Mouse (Mus musculus): Measurements from ENCODE around the gene Syt2. TPM values are rescaled to one million over a fixed set of nuclear protein-coding genes. Genes with fewer than 3 reads are reported as not detected.

Gene Syt2
- polyA plus RNA-seq, 1 experiment from 2014 or later: 1.0 TPM

- H3K4me2 ChIP-seq (replicated peaks): peak overlapping the region; percentile 12; the same call in 1 of the 2 replicates
- peak; percentile 77; the same call in 1 of the 2 replicates for ATAC-seq (ENCODE audit: insufficient number of reproducible peaks, low FRiP score, low TSS enrichment, low read depth)
Observed at GRCm38 (mm10) chr1:134651268-134651850, 4.9 kb downstream of the Syt2 start.

GRCm38 (mm10) chr1:134651851-134652398 lies 5.4 kb downstream of the Syt2 start:
- Histone ChIP-seq H3K27me3 (peaks cover 32% of the 10 kb centered on the region), H3K4me1 (peaks cover 20% of the 10 kb centered on the region), H3K9ac (no peak overlapping the region), H3K9me3 (replicated peaks) (no peaks in the 10 kb centered on the region), H3K4me2 (replicated peaks) (peak overlapping the region; percentile 12; the same call in 1 of the 2 replicates), H3K36me3 (no peaks in the 10 kb centered on the region), H3K4me3 (replicated peaks) (no peak overlapping the region), H3K27ac (replicated peaks) (0 out of 2 replicates have a peak overlapping the region, but pooled peaks have one; percentile 63)
- peak; percentile 55; the same call in 1 of the 2 replicates for ATAC-seq (ENCODE audit: insufficient number of reproducible peaks, low FRiP score, low TSS enrichment, low read depth)
- 24% methylated on average over 4 of the region's 4 CpGs for WGBS

More at GRCm38 (mm10) chr1:134651268-134651850, 4.9 kb downstream of the Syt2 start:
- H3K9me3 ChIP-seq (replicated peaks): no peaks in the 10 kb centered on the region
- H3K36me3 ChIP-seq: no peaks in the 10 kb centered on the region
- H3K27ac ChIP-seq (replicated peaks): peak overlapping the region; percentile 63; the same call in 1 of the 2 replicates
- no peak overlapping the region for H3K4me3 ChIP-seq (replicated peaks)
- H3K9ac ChIP-seq: no peak overlapping the region
- H3K27me3 ChIP-seq: peaks cover 37% of the 10 kb centered on the region
- WGBS: 42% methylated on average over 13 of the region's 13 CpGs
- H3K4me1 ChIP-seq: peaks cover 26% of the 10 kb centered on the region

GRCm38 (mm10) chr1:134653603-134654257 lies 7.3 kb downstream of the Syt2 start:
- Histone ChIP-seq H3K4me2 (replicated peaks) (no peak overlapping the region), H3K36me3 (no peaks in the 10 kb centered on the region), H3K9ac (no peak overlapping the region), H3K27ac (replicated peaks) (no peak overlapping the region), H3K27me3 (peaks cover 14% of the 10 kb centered on the region), H3K4me1 (peaks cover 16% of the 10 kb centered on the region), H3K4me3 (replicated peaks) (no peak overlapping the region), H3K9me3 (replicated peaks) (no peaks in the 10 kb centered on the region)
- WGBS: 20% methylated on average over 10 of the region's 10 CpGs
- ATAC-seq (ENCODE audit: insufficient number of reproducible peaks, low FRiP score, low TSS enrichment, low read depth): no peak

GRCm38 (mm10) chr1:134658841-134659240 lies 12.4 kb downstream of the Syt2 start:
- H3K4me3 ChIP-seq (replicated peaks): no peak overlapping the region
- H3K27ac ChIP-seq (replicated peaks): no peak overlapping the region
- no peak overlapping the region for H3K4me2 ChIP-seq (replicated peaks)
- no peaks in the 10 kb centered on the region for H3K9me3 ChIP-seq (replicated peaks)
- no peaks in the 10 kb centered on the region for H3K27me3 ChIP-seq
- no peaks in the 10 kb centered on the region for H3K4me1 ChIP-seq
- H3K9ac ChIP-seq: no peak overlapping the region
- ATAC-seq (ENCODE audit: insufficient number of reproducible peaks, low FRiP score, low TSS enrichment, low read depth): no peak
- no peaks in the 10 kb centered on the region for H3K36me3 ChIP-seq
- WGBS: 56% methylated on average over 7 of the region's 7 CpGs

- Histone ChIP-seq H3K4me2 (replicated peaks) (no peak overlapping the region), H3K36me3 (no peaks in the 10 kb centered on the region), H3K27me3 (no peaks in the 10 kb centered on the region), H3K4me3 (replicated peaks) (no peak overlapping the region), H3K9ac (no peak overlapping the region), H3K9me3 (replicated peaks) (no peaks in the 10 kb centered on the region), H3K4me1 (no peaks in the 10 kb centered on the region), H3K27ac (replicated peaks) (no peak overlapping the region)
- 58% methylated on average over 7 of the region's 7 CpGs for WGBS
- no peak for ATAC-seq (ENCODE audit: insufficient number of reproducible peaks, low FRiP score, low TSS enrichment, low read depth)
Observed at GRCm38 (mm10) chr1:134660163-134660562, 13.7 kb downstream of the Syt2 start.

GRCm38 (mm10) chr1:134671234-134672070 lies 25.0 kb downstream of the Syt2 start:
- Histone ChIP-seq H3K9me3 (replicated peaks) (no peaks in the 10 kb centered on the region), H3K27me3 (no peaks in the 10 kb centered on the region), H3K27ac (replicated peaks) (no peak overlapping the region), H3K4me3 (replicated peaks) (no peak overlapping the region), H3K36me3 (no peaks in the 10 kb centered on the region), H3K9ac (no peak overlapping the region), H3K4me2 (replicated peaks) (no peak overlapping the region), H3K4me1 (no peaks in the 10 kb centered on the region)
- 63% methylated on average over 10 of the region's 10 CpGs for WGBS
- no peak for ATAC-seq (ENCODE audit: insufficient number of reproducible peaks, low FRiP score, low TSS enrichment, low read depth)

GRCm38 (mm10) chr1:134674312-134674711 lies 27.8 kb downstream of the Syt2 start:
- no peaks in the 10 kb centered on the region for H3K36me3 ChIP-seq
- no peaks in the 10 kb centered on the region for H3K4me1 ChIP-seq
- H3K9ac ChIP-seq: no peak overlapping the region
- H3K27me3 ChIP-seq: no peaks in the 10 kb centered on the region
- H3K9me3 ChIP-seq (replicated peaks): no peaks in the 10 kb centered on the region
- no peak overlapping the region for H3K27ac ChIP-seq (replicated peaks)
- H3K4me2 ChIP-seq (replicated peaks): no peak overlapping the region
- 10% methylated on average over 1 of the region's 1 CpGs for WGBS
- no peak for ATAC-seq (ENCODE audit: insufficient number of reproducible peaks, low FRiP score, low TSS enrichment, low read depth)
- H3K4me3 ChIP-seq (replicated peaks): no peak overlapping the region

- 75% methylated on average over 4 of the region's 4 CpGs for WGBS
- H3K9ac ChIP-seq: no peak overlapping the region
- no peak for ATAC-seq (ENCODE audit: insufficient number of reproducible peaks, low FRiP score, low TSS enrichment, low read depth)
- peaks cover 3% of the 10 kb centered on the region; the same call in 1 of the 2 replicates for H3K27me3 ChIP-seq
- H3K9me3 ChIP-seq (replicated peaks): no peaks in the 10 kb centered on the region
- peaks cover 9% of the 10 kb centered on the region; the same call in 1 of the 2 replicates for H3K4me1 ChIP-seq
- H3K4me2 ChIP-seq (replicated peaks): no peak overlapping the region
- no peak overlapping the region for H3K4me3 ChIP-seq (replicated peaks)
- H3K36me3 ChIP-seq: no peaks in the 10 kb centered on the region
- no peak overlapping the region for H3K27ac ChIP-seq (replicated peaks)
Observed at GRCm38 (mm10) chr1:134679445-134679844, 33.0 kb downstream of the Syt2 start.

- Histone ChIP-seq H3K9ac (no peak overlapping the region), H3K27ac (replicated peaks) (no peak overlapping the region), H3K27me3 (peaks cover 3% of the 10 kb centered on the region; the same call in 1 of the 2 replicates), H3K4me3 (replicated peaks) (no peak overlapping the region), H3K4me1 (peaks cover 9% of the 10 kb centered on the region; the same call in 1 of the 2 replicates), H3K4me2 (replicated peaks) (no peak overlapping the region), H3K36me3 (no peaks in the 10 kb centered on the region), H3K9me3 (replicated peaks) (no peaks in the 10 kb centered on the region)
- 22% methylated on average over 6 of the region's 6 CpGs for WGBS
- ATAC-seq (ENCODE audit: insufficient number of reproducible peaks, low FRiP score, low TSS enrichment, low read depth): no peak
Observed at GRCm38 (mm10) chr1:134680617-134681016, 34.1 kb downstream of the Syt2 start.

GRCm38 (mm10) chr1:134682460-134682859 lies 36.0 kb downstream of the Syt2 start:
- no peak overlapping the region for H3K4me2 ChIP-seq (replicated peaks)
- H3K4me1 ChIP-seq: peaks cover 9% of the 10 kb centered on the region; the same call in 1 of the 2 replicates
- WGBS: 35% methylated on average over 9 of the region's 9 CpGs
- peaks cover 4% of the 10 kb centered on the region; the same call in 1 of the 2 replicates for H3K27me3 ChIP-seq
- H3K9ac ChIP-seq: no peak overlapping the region
- ATAC-seq (ENCODE audit: insufficient number of reproducible peaks, low FRiP score, low TSS enrichment, low read depth): 0 out of 2 replicates have a peak, but pooled peaks have one; percentile 29
- H3K27ac ChIP-seq (replicated peaks): no peak overlapping the region
- H3K9me3 ChIP-seq (replicated peaks): no peaks in the 10 kb centered on the region
- H3K4me3 ChIP-seq (replicated peaks): no peak overlapping the region
- H3K36me3 ChIP-seq: no peaks in the 10 kb centered on the region
